Mouse (Mus musculus) yolk sac, embryonic 10.5 days (tissue): ENCODE measurements at regions not wholly inside any gene's neighbourhood (a gene's known extent, or its start where the extent isn't known, plus 50 kb on each side); places are given as distances from the start of the nearest gene placed in this dataset.

Experiments used
- DNase-seq: peaks from one replicate; pipeline ENCODE4 v3.0.0-alpha.2; 2017; ENCODE audit warnings: low spot score

GRCm38 (mm10) chr2:131801212-131801611, 58.3 kb downstream of the Erv3 start:
- DNase-seq = no peak

GRCm38 (mm10) chr2:131800126-131800894, 59.2 kb downstream of the Erv3 start:
- DNase-seq = no peak

DNA sequence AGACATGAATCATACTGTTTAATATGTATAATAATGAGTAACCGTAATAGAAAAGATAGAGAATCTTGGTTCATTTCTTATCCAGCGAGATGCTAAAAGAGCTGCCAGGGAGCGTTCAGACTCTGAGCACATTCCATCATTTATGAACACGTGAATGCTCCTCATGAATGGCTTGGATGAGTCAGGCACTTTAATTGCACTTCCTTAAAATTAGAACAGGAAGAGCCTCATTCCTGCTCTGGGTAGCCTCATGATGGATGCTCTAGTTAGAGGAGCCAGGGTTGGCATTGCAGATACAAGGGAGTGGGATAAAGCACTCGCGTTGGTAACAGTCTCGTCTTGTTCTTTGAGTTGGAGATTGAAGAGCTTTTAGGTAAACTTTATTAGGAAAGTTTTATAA, 60.1 kb downstream of the Erv3 start:
- no peak for DNase-seq

- no peak for DNase-seq
Observed at GRCm38 (mm10) chr2:131797001-131797693, 62.4 kb downstream of the Erv3 start.

GRCm38 (mm10) chr2:131775381-131775780, 84.2 kb downstream of the Erv3 start:
- no peak for DNase-seq

- DNase-seq = no peak
Observed at GRCm38 (mm10) chr2:131773691-131774090, 85.9 kb downstream of the Erv3 start.

- no peak for DNase-seq
Observed at GRCm38 (mm10) chr2:131772163-131772562, 87.4 kb downstream of the Erv3 start.

DNA sequence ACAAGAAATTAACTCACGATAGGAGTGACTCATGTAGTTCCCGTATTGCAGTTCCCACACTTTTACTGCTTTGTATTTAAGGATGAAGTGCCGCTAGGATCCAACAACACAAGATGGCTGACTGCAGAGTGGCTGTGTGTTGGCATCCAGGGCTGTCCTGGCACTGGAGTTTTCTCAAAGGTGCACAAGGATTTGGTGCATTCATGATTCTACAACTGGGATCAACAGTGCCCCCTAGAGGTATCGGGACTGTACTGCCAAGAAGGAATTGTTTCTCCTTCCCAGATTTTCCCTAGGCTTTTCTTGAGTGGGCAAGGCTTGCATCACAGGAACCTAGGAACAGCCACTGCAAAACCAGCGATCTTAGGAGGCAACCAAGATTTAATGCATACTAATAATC, 88.7 kb downstream of the Erv3 start:
- peak; percentile 13 for DNase-seq

GRCm38 (mm10) chr2:131769656-131770210, 89.8 kb downstream of the Erv3 start:
- DNase-seq = no peak

- DNase-seq = no peak
Observed at GRCm38 (mm10) chr2:131766500-131766899, 93.0 kb downstream of the Erv3 start.

- no peak for DNase-seq
Observed at GRCm38 (mm10) chr2:131761507-131761906, 98.0 kb downstream of the Erv3 start.

GRCm38 (mm10) chr2:131757183-131757903, 102.2 kb downstream of the Erv3 start:
- no peak for DNase-seq

- DNase-seq = no peak
Observed at GRCm38 (mm10) chr2:131755107-131755506, 104.4 kb downstream of the Erv3 start.

- DNase-seq = no peak
Observed at GRCm38 (mm10) chr2:131753436-131753835, 106.1 kb downstream of the Erv3 start.

- no peak for DNase-seq
Observed at GRCm38 (mm10) chr2:131750679-131751078, 108.9 kb downstream of the Erv3 start.

- DNase-seq = peak; percentile 19
Observed at GRCm38 (mm10) chr2:131750206-131750605, 109.3 kb downstream of the Erv3 start.

DNA sequence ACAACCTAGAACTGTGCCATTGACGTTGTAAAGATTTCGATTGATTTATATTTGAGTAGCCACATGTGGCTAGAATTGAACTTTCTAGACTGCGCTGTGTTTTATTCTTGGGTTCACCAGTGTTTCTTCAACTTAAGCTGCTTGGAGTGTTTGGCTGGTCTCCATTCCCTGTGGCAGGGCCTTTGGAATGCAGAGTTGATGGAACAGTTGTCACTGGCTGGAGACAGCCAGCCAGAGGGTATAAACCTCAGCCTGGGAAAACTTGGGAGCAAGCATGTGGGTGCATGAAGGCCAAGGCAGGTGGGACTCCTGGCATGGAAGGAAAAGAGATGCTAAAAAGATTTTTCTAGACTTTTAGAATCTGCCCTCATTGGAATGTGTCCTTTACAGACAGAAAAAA, 109.8 kb downstream of the Erv3 start:
- no peak for DNase-seq

GRCm38 (mm10) chr2:131748791-131749190, 110.8 kb downstream of the Erv3 start:
- DNase-seq = peak; percentile 6

- DNase-seq = no peak
Observed at GRCm38 (mm10) chr2:131747707-131748106, 111.8 kb downstream of the Erv3 start.

DNA sequence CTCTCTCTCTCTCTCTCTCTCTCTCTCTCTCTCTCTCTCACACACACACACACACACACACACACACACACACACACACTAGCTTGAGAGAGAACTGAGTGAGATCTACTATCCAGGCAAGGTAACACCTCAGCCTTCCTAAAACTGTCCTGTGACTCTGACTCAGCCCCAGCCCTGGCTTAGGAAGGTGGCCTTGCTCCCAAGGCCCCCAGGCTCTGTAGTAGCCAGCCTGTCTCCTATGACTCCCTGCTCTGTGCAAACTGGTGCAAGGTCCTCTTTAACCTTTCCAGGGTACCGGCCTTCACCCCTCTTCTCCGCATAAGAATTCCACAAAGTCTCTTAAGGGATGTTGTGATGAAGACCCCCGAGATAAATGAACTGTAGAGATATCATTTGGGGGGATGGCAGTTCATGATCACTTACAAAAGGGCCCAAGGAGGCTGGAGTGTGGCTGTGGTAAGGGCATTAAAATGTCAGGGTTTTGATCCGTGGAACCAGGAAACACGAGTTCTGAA, 114.1 kb downstream of the Erv3 start:
- DNase-seq = no peak

DNA sequence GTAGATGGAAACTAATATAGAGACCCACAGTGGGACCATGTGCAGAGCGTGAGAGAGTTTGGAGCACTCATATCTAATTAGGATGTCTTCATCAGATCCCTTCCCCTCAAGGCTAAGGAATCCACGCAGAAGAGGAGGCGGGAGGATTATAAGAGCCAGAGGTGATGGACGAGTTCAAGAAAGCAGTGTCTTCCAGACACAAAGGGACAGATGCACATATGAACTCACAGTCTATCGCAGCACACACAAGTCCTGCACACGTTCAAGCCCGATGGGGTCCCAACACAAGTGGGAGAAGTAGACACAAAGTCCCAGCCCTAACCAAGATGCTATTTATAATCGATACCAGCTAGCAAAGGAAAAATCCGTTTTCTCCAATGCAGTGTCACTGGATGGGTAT, 114.6 kb downstream of the Erv3 start:
- DNase-seq = no peak

DNA sequence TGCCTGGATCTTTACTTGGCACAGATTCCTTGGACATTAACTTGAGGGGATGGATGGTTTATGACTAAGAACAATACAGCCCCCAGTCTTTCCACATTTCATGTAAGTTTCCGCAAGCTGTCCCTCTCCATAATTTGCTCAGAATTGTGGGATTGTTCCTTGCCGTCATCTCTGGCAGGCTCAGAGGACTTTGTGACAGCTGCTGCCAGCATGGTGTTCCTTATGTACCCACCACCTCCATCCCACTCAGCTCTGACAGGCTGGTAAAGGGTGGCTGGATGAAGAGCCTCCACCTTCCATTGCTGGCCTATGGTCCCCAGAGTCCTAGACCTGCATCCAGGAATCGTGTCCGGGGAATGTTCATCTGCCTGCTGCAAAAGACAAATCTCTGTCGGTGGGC, 119.1 kb downstream of the Erv3 start:
- no peak for DNase-seq
